Mouse (Mus musculus) CH12F3 (cell line): ENCODE results near the gene Prpf31.

ENCODE experiments used
- in situ Hi-C: fragments of 300-500 bp; cut with MboI; formaldehyde crosslinking; loops from 2 replicates; pipeline ENCODE4 v1.14.3; 2020; ENCODE audit warnings: low sequenced_read_pairs

Gene Prpf31

DNA sequence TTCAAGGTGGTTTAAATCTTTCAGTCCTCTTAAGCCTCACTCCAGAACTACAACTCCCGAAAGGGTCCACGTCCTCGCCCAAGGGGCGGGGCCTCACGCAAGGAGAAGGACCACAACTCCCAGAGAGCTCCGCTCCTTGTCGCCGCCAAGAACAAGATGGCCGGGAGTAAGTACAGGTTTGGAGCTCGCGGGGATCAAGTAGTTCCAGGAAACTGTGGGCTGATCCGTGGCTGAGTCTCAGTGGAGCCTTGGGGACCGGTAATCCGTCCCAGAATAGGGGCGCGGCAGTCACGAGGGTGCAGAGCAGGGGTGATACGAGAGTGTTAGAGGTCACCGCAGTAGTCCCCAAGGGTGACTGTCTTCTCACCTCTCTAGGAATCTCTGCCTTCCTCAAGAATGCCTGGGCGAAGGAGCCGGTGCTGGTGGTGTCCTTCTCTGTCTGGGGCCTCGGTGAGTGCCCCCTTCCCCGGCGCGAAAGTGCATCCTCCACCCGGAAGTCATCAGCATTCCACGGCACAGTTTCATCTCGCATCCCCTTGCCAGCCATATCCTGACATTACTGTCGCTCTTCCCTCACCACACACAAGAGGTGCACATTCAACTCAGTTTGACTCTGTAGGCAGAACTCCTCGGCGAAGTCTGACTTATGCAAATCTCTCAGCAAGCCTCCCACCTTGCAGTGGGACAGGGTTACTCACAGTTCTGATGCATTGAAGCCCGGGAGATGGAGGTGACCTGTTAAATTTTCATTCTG lies 12.4 kb upstream of the Prpf31 start, which contains the start of gene Ndufa3:
Ndufa3 (plus strand) TSS at position 132 of the 754 bp plus-strand sequence.
- in situ Hi-C loops = no loop called here

- in situ Hi-C loops = no loop called here
These were observed 755 bp upstream of the Prpf31 start for GRCm38 (mm10) chr7:3629030-3629429.

- in situ Hi-C loops = no loop called here
These were observed 662 bp downstream of the Prpf31 start for GRCm38 (mm10) chr7:3630478-3630815.

- in situ Hi-C loops = no loop called here
These were observed 13.6 kb downstream of the Prpf31 start for GRCm38 (mm10) chr7:3643412-3643811.

DNA sequence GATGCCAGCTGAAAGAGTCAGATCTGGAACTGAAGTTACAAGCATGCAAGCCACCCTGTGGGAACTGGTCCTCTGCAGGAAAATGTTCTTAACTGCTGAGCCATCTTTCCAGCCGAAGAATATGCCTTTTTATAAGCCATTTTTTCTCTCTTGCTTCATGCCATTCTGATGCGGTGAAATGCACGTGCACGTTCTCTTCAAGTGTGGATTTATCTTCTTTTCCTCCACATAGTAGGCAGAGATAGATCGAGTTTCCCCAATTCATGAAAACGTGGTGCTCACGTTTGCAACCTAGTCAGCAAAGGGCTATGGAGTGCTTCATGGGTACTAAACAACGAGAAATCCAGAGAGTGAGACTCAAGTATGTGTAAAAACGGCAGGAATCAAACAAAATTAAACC lies 14.1 kb downstream of the Prpf31 start:
- in situ Hi-C loops = no loop called here

DNA sequence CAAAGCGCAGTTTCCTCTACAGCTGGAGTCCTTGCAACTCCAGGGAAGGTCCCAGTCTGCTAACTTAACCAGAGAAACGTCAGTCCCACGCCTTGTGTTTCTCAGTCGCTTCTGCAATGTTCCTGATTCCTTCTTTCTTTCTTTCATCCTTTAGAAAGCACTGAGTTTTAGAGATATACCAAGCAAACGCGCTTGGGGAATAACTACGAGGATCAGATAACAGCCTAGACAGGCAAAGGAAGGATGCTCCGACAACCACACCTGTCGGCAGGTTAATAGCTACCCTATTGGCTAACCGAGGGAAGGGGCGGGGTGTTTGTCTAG lies 14.5 kb downstream of the Prpf31 start:
- in situ Hi-C loops = no loop called here

- in situ Hi-C loops = no loop called here
These were observed 15.1 kb downstream of the Prpf31 start, which contains the start of gene Cnot3 for GRCm38 (mm10) chr7:3644672-3645487. Gene Cnot3 (plus strand): TSS chr7:3645268.

- in situ Hi-C loops = no loop called here
These were observed 15.8 kb downstream of the Prpf31 start for GRCm38 (mm10) chr7:3645488-3646025.

DNA sequence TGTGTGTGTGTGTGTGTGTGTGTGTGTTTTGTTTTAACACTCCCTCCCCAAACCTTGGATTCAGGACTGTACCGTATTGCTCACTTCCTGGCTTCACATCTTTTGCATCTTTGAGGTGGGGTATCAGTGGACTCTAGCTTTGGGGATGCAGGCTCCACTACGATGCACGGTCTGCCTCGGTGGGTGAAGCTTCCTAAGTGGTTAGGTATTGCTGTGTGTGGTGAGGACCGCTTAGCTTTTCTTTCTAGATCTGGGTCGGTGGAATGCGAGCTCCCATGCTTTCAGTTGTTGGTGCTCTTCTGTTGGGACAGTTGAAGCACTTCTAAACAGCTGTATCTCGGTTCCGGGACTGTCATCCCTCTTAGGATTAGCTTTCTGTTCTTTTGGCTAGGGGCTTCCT lies 16.4 kb downstream of the Prpf31 start:
- in situ Hi-C loops = no loop called here

DNA sequence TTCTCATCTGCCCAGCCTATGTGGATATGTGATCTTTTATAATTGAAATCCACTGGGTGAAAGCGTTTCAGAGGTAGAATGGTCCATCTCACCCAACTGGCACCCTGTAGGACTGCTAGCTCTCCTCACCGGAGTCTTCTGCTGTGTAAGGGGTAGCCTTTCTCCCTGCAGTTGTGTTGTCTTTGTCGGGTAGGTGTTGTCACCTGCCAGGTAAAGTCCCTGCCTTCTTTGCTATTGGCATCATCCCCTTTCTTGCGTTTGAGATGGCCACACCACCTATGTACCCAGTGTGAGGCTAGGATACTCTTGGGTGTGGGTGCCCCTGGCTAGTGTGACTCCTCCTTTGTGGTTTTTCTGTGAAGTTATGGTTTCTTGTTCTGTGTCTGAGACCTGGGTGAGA lies 16.9 kb downstream of the Prpf31 start:
- in situ Hi-C loops = no loop called here

- in situ Hi-C loops = no loop called here
These were observed 27.2 kb downstream of the Prpf31 start for GRCm38 (mm10) chr7:3656966-3657365.

- in situ Hi-C loops = no loop called here
These were observed 28.8 kb downstream of the Prpf31 start for GRCm38 (mm10) chr7:3658578-3658977.

DNA sequence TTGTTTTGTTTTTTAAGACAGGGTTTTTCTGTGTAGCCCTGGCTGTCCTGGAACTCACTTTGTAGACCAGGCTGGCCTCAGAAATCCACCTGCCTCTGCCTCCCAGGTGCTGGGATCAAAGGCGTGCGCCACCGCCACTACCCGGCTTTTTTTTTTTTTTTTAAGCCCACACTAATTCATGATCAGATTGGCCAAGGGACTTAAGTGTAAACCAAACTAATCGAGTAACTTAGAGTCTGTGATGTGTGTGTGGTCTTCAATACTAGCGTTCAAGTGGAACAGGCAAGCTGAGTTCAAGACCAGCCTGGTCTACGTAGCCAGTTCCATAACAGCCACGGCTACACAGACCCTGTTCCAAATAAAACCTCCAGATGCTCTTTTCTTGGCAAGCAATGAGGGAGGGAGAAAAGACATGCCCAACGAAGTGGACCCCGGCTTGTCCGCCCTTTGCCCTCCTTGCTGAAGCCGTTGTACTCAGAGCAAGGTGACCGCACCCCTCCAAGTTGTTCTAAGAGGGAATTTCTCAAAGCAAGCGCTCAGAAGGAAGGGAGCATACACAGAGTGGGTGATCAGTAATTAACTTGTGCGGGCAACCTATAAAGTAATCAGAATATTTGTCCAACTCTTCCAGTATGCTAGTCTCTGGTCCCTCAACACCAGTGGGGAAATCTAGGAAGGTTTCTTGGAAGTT lies 34.9 kb downstream of the Prpf31 start:
- in situ Hi-C loops = no loop called here

- in situ Hi-C loops = no loop called here
These were observed 35.7 kb downstream of the Prpf31 start, which contains the start of gene Leng1 for GRCm38 (mm10) chr7:3665215-3666114. Gene Leng1 (minus strand): TSS chr7:3665840.

- in situ Hi-C loops = no loop called here
These were observed 37.2 kb downstream of the Prpf31 start for GRCm38 (mm10) chr7:3666921-3667391.

DNA sequence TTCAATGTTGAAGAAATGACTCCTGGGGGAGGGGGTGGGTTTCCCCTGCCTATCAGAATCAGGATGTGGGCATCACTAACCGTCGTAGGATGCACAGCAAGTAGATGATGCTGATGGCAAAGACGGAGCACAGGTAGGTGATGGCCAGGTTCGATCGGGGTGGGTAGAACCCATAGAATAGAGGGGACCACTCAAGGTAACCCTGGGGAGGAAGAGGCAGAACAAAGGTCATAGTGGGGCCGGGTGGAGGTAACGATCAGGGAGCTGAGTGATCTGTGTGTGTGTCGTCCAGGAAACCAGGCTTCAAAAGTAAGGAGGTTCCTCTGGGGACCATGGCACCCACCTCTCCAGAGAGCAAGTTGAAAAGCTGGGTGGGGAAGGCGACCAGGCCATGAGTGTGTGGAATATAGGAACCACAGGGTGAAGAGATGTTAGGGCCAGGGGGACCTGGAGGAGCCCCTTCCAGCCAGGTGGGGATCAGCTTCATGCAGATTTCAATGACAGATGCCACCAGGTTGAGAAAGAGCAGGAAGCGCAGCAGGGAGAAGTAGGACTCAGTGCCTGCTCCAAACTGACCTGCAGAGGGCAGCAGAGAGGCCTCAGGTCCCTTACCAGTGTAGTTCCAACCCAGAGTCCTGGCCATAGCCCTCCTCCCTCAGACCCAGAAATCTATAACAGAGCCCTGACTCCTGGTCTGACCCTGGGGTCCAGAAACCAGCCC lies 44.9 kb downstream of the Prpf31 start:
- in situ Hi-C loops = no loop called here

DNA sequence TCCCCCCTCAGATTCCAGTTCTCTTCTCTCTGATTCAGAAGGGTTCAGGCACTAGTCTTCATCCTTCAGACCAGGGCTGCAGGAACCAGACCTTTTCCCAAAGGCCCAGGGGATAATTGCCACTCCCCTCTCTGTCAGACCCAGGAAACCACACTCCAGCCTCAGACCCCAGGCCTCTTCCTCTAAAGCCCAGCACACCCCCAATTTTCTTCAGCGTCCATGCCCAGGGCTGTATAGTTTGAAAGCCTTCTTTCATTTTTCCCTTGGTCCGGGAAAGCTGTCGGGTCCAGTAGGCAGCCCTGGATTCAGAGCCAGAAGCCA lies 45.4 kb downstream of the Prpf31 start:
- in situ Hi-C loops = no loop called here

DNA sequence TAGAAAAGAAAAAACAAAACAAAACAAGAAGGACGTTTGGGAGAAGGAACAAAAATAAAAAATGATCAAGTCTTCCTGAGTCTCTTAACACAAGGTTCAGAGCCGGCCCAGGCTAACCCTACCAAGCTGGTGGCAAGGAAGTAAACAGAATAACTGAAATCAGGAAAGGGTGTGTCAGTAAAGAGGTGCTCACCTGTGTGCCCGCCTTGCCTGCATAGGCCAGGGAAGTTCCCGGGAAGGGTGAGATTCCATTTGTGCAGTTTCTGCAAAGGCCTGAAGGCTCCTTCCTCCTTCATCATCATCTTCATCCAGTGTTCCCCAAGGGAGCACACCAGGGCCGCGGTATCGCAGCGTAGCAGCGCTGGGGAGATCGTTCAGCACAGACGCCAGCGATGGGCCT lies 46.6 kb downstream of the Prpf31 start:
- in situ Hi-C loops = no loop called here

DNA sequence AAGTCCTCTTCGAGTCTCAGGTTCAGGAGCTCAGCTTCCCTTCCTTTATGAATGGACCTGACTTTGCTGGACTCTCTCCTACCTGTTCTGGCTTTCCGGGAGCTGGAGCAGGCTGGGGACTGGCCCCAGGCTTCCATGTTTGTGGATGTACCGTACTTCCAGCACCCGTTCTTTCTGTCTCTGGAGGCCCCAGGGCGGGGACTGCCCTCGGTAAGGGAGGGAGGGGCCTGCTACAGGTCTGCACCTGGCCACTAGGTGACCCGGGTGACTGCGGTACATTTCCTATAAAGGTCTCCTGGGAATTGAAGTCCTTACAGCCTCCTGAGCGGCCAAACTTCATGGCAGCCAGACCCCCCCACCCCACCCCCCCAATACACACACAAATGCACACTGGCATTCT lies 47.6 kb downstream of the Prpf31 start, which contains the start of gene Tmc4:
Tmc4 (minus strand) TSS at position 212 of the 400 bp plus-strand sequence.
- in situ Hi-C loops = no loop called here
